Mouse (Mus musculus): Measurements from ENCODE around the gene Mccc1. TPM values are rescaled to one million over a fixed set of nuclear protein-coding genes. Genes with fewer than 3 reads are reported as not detected.

Gene Mccc1
- polyA plus RNA-seq, 1 experiment from 2014 or later, result 39.4 TPM

Other genes starting within 250 kb of the Mccc1 start
- 31.2 and 33.9 TPM in 2 replicates for gene Atp11b, start 246.6 kb downstream of the Mccc1 start, polyA plus RNA-seq (2015; fragmentation: Nextera tagmentation; extraction: Ambion mirVana)
- gene Dcun1d1, start 63.2 kb downstream of the Mccc1 start, polyA plus RNA-seq (2015; fragmentation: Nextera tagmentation; extraction: Ambion mirVana), result 100 and 101 TPM in 2 replicates
- not detected in 2 replicates for gene Ccdc144b, start 52.9 kb upstream of the Mccc1 start, polyA plus RNA-seq (2015; fragmentation: Nextera tagmentation; extraction: Ambion mirVana)
- gene Acad9, start 65.3 kb upstream of the Mccc1 start, polyA plus RNA-seq (2015; fragmentation: Nextera tagmentation; extraction: Ambion mirVana), result 74.2 and 105 TPM in 2 replicates
- gene D3Ertd254e, start 150.3 kb upstream of the Mccc1 start, polyA plus RNA-seq (2015; fragmentation: Nextera tagmentation; extraction: Ambion mirVana), result 9.6 and 11.2 TPM in 2 replicates
- gene Qrfpr, start 221.6 kb upstream of the Mccc1 start, polyA plus RNA-seq (2015; fragmentation: Nextera tagmentation; extraction: Ambion mirVana), result 0.30 and 0.59 TPM in 2 replicates